Mouse (Mus musculus) urinary bladder, postnatal 10 days (tissue): ENCODE data around the gene R3hdm4.
"Not testable (repeated sequence)": the region's sequence is repeated elsewhere in the genome, so short reads cannot be mapped to it uniquely, and the experiment has no call there.

ENCODE experiments used
- DNase-seq: peaks from one replicate; pipeline ENCODE4 v3.0.0; 2022; ENCODE audit warnings: low spot score

The R3hdm4 gene

DNA sequence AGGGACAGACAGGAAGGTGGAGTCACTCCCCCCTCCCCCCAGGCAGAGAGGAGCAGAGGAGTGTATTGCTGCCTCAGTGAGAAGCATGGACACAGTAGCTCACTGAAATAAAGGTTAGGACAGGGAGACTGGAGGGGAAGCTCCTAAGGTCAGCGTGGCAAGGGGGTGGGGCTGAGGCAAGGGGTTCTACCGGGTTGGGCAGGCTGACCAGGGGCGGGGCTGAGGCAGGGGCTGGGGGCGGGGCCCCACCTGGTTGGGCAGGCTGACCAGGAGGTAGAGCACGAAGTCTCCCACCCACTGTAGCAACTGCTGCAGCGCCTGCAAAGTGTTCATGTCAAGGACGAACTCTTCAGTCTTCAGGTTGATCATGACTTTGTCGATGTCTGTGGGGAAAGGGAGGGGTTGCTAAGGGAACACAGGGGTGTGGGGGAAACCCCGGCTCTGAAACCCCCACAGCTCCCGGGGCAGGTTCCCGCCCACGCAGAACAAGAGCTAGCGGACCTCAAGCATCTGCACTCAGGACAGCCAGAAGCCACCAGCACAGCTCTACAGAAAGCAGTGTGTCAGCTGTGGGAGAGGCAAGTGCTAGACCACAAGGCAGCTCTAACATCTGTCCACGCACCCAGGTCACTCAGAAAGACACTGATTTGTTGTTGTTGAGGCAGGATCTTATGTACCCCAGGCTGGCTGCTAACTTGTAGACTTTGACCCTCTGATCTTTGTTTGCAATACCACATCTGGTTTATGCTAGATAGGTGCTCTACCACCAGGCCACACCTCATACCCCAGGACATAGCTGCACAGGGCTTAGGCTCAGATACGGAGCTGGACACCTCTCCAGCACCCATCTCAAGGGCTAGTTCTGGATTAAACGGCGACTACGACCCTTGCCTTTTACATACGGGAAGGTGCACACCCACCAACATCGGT is 23.4 kb downstream of the R3hdm4 start:
- DNase-seq = no peak

DNA sequence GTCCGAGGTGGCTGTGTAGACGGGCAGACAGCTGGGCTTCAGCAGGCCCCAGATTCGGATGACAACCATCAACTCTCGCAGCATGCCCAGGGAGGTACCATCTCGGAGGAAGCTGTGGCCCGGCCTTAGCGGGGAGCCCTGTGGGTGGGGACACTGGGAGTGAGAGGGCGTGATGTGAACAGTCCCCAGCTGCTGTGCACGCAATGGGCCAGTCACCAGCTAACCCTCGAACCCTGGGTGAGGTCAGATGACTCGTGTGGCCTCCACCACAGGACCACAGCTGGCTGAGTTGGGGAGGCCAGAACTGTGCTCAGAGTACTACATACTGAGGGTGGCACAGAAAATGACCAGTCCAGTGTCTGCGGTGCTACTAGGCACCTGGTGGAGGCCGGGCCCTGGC is 24.2 kb downstream of the R3hdm4 start:
- no peak for DNase-seq

DNA sequence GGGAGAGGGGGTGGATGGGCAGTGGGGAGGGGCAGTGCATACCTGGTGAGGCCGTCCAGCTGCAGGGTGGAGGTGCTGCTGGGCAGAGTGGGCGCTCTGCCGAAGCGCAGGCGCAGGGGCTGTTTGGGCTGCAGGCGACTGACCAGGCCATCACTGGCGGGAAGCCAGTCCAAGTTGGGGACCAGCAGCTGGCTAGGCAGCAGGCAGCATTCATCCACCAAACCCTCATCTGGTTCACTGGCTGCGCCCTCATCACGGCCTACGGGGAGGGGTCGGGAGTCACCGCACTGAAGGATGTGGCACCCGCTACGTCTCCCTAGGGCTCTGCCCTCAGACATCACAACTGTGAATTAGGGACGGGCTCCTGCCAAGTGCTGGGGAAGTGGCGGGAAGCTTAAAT is 24.7 kb downstream of the R3hdm4 start:
- no peak for DNase-seq

DNA sequence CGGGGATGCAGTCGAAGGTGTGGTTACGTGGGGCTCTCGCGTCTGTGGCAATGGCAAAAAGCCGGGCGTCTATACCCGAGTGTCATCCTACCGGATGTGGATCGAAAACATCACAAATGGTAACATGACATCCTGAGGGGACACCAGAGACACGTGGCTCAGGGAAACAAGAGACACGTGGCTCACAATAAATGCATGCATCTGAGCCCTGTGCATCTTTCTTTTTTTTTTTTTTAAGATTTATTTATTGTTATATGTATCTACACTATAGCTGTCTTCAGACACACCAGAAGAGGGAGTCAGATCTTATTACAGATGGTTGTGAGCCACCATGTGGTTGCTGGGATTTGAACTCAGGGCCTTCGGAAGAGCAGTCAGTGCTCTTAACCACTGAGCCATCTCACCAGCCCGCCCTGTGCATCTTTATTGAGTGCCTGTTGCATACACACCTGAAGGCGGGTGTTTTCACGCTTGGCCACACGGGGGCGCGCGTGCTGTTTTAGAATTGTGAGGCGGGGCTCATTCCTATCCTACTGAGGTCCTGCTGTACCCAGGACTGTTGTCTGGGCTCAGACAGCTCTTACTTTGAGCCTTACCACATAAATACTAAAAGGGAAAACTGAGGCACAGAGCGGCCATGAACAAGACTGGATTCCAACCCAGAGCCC is 28.4 kb downstream of the R3hdm4 start:
- peak; percentile 50 for DNase-seq

DNA sequence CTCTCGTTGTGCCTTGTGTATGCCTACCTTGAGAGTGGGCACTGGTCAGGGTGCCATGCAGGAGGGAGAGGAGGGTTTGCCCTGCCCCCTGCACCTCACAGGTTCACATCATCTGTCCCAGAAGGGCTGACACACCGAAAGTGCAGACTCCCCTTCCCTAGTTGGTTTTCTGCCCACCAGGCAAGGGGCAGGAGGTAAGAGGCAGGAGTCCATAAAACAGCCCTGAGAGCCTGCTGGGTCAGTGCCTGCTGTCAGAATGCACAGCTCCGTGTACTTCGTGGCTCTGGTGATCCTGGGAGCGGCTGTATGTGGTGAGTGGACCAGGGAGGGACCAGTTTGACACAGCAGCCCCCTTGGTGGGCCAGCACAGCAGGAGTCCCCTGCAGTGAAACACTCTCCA is 30.3 kb downstream of the R3hdm4 start, which contains the start of gene Cfd:
Gene Cfd, plus strand, starts transcription at position 184 of the 400 bp plus-strand sequence.
- no peak for DNase-seq

DNA sequence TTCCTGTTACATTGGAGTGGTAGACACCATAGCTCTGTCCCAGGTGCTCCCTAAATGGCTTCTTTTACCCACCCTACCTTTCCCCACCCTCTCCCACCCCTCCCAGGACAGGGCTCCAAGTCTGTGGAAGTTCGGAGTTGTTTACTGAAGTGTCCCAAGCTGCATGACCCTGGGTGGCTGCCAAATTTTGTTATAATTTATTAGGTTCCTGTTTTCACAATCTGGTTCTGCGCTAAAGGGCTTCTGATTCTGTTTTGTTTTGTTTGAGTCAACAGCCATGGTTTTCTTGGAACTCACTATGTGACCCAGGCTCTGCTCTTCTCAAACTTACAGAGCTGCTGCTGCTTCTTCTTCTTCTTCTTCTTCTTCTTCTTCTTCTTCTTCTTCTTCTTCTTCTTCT is 31.6 kb downstream of the R3hdm4 start:
- DNase-seq = no peak

GRCm38 (mm10) chr10:79886611-79887010 is 34.4 kb downstream of the R3hdm4 start:
- DNase-seq = no peak

DNA sequence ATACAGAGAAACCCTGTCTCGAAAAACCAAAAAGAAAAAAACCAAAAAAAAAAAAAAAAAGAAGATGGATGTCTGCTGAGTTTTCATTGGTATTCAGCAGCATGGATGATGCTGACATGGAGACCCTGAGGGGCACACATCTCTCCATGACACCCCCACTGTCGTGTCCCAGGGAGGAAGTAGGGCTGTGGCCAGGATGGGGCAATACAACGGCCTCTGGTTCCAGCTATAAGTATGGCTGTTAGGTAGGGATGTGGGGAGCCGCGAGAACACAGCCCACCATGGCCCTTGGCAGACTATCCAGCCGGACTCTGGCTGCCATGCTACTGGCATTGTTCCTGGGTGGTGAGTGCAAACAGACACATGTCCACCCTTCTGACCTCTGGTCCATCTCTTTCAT is 35.0 kb downstream of the R3hdm4 start, which contains the start of gene Elane:
Gene Elane, plus strand, starts transcription at position 194 of the 400 bp plus-strand sequence.
- DNase-seq = no peak

- DNase-seq = not testable (repeated sequence)
These were observed 36.1 kb downstream of the R3hdm4 start for GRCm38 (mm10) chr10:79884938-79885337.

DNA sequence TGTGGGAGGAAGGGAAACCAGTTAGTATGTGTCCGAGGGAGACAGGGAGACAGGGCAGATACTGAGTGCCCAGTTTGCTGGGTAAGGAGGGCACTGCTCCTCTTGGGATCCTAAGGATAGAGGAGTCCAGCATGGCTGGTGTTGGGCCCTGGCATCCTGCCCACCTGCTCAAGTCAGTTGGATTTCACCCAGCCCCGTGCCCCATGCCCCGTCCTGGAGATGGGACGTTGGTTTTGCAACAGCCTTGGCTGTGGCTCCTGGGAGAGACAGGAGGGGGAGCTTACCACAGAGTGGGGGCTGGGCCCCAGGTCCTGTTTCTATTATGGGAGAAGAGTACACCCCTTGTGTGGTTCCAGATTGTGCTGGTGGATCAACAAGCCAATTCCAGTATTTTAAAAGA is 36.6 kb downstream of the R3hdm4 start:
- no peak for DNase-seq

DNA sequence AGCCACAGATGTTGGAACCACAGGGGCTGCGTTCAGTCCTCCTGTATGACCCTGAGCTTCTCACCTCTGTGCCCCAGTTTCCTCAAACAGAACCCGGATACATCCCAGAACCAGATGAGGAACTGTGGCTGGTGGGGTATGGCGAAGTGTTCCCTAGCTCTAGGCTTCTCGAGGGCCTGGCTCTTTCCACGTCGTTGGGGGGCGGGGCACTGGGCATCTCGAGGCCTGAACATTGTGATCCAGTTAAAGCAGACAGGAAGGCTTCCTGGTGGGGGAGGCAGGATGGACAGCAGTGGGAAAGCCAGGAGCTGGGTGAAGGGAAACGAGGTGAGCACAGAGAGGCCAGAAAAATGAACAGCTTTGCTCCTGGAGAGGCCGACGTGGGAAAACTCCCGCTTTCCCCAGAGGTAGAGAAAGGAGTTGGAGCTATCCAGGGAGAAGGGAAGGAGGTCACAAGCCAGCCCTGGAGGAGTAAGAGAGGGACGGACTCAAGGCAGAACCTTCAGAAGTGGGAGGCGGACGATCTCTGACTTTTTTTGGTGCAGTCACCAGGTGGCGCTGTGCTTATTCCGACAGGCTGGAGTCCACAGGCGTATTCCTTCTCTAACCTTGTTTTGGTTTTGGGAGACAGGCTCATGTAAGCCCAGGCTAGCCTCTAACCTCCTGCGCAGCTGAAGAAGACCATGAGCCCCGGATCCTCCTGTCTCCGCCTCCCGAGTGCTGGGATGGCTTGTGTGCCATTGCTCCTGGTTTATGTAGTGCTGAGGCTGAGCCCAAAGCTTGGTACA is 37.5 kb downstream of the R3hdm4 start:
- DNase-seq = no peak

- DNase-seq = no peak
These were observed 39.0 kb downstream of the R3hdm4 start for GRCm38 (mm10) chr10:79881981-79882380.

DNA sequence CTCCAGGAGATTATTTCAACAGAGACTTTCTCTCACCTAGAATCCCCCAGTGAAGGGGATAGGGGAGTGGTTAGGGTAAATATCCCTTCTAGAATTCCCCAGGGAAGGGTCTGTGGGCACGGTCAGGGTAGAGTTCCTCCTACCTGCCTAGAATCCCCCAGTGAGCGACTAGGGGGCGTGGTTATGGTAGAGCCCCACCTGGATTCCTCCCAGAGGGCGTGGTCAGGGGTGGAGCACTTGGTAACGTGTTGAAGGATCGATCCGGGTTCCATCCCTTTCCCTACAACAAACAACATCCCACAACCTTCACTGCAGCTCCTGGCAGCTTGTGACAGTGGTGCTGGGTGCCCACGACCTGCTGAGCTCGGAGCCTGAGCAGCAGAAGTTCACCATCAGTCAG is 40.3 kb downstream of the R3hdm4 start:
- DNase-seq = no peak

DNA sequence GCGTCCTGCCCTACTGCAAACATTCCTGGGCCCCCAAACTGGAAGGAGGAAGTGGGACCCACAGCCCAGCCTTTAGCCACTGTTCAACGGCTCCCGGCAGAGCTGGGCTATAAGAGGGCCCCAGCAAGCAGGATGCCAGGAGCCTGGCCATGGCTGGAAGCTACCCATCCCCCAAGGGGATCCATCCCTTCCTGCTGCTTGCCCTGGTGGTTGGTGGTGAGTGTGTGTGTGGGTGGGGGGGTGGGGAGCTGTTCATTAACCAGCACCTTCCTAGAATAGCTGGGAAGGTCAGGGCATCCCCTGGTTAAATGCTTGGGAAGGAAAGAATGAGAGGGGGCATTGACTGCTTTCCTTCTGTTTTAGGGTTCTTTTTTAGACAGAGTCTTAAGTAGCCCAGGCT is 41.5 kb downstream of the R3hdm4 start:
- no peak for DNase-seq

DNA sequence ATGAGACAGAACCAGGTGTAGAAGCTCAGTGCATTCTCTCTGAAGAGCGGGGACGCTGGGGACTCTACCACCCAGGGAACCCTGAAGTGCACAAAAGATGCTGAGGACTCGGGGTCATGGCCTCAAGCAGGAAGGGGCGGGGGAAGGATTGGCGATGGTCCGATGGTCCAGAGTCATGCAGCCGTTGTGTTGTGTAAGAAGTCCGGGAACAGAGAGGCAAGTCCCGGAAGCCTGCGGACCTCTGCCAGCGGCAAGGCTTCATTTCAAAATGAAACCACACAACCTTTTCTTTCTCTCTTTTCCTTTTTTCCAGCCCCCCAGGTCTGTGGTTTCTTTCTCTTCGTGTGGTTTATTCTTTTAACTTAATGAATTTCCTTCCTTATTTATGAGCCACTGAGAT is 43.3 kb downstream of the R3hdm4 start:
- no peak for DNase-seq

GRCm38 (mm10) chr10:79877174-79877573 is 43.8 kb downstream of the R3hdm4 start:
- DNase-seq = no peak

- no peak for DNase-seq
These were observed 46.6 kb downstream of the R3hdm4 start, which contains the start of the genes Prtn3 and Plppr3 for GRCm38 (mm10) chr10:79874290-79874862. Prtn3 (plus strand) TSS chr10:79874476. Plppr3 (minus strand) TSS chr10:79874634.

DNA sequence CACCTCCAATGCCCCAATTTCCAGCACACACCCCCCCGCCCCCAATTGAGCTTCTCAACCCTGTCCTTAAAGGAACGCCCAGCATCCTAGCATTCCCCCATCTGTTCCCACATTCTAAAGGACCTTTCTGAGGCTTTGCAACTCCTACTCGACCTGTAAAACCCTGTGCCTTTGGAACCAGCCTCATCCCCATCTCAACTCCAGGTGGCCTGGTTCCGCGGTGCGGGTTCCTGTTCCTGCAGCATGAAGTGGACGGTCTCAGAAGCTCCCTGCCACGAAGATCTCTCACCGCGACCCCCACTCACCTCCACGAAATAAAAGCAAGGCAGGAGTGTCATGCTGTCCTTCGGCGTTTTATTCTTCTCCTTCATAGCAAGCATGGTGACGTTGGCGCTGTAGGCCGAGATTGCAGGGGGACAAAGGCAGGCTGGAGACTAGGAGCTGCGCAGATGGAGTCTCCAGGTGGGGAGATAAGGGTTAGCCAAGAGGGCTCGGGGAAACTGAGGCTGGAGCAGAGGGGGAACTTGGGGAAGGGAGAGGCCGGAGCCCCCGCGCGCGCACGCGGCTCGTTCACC is 47.2 kb downstream of the R3hdm4 start:
- DNase-seq = no peak

GRCm38 (mm10) chr10:79873313-79873712 is 47.7 kb downstream of the R3hdm4 start:
- no peak for DNase-seq

DNA sequence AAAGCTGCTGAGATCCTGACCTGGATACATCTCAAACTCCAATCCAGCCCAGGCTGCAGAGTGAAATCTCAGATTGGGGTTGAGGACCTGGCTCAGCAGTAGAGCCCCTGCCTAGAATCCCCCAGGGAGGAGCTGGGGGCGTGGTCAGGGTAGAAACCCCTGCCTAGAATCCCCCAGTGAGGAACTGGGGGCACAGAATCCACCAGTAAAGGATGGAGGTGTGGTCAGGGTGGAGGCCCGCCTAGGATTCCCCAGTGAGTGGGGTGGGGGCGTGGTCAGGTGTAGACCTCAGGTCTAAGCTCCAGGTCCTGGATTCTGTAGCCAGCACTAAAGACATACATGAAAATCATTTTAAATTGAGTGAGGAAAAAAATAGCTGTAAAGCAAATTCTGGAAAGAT is 48.1 kb downstream of the R3hdm4 start:
- no peak for DNase-seq

GRCm38 (mm10) chr10:79871845-79872244 is 49.2 kb downstream of the R3hdm4 start:
- no peak for DNase-seq

GRCm38 (mm10) chr10:79866601-79867000 is 54.4 kb downstream of the R3hdm4 start:
- DNase-seq = no peak
